Mouse (Mus musculus): Measurements from ENCODE around the gene Srsf1. TPM values are rescaled to one million over a fixed set of nuclear protein-coding genes. Genes with fewer than 3 reads are reported as not detected.

The Srsf1 gene
- polyA plus RNA-seq, 1 experiment: 344 TPM

DNA sequence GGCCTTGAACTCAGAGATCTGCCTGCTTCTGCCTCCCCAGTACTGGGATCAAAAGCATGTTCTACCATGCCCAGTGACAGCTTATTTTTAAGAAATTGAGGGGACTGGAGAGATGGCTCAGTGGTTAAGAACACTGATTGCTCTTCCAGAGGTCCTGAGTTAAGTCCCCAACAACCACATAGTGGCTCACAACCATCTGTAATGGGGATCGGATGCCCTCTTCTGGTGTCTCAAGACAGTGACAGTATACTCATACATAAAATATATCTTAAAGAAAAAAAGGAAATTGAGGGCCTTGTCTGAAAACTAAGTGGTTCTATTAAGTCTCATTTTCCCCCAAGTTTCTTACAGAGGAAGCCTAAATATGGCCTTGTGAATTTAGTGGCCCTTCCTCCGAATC is 10.6 kb downstream of the Srsf1 start:
- no peak for TF ChIP-seq GATA1 (IDR thresholded peaks at IDR 0.05; ENCODE audit: low read length)

DNA sequence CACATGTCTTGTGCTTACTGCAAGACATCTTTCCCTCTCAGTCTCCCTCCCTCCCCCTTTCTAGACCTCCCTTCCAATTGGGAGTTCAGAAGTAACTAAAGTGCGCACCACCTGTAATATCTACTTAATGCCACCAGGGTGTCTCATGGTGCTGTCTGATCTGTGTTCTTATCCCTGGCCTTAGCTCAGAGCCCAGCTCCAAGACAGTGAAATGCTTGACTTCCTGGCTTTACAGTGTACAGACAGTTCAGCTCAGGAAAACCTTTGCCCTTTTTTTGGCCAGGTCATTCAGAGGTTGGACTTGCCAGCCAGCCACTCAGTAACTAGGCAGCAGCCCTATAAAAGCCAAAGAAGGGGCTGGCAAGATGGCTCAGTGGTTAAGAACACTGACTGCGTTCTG is 12.0 kb downstream of the Srsf1 start:
- TF ChIP-seq GATA1 (IDR thresholded peaks at IDR 0.05; ENCODE audit: low read length): no peak

DNA sequence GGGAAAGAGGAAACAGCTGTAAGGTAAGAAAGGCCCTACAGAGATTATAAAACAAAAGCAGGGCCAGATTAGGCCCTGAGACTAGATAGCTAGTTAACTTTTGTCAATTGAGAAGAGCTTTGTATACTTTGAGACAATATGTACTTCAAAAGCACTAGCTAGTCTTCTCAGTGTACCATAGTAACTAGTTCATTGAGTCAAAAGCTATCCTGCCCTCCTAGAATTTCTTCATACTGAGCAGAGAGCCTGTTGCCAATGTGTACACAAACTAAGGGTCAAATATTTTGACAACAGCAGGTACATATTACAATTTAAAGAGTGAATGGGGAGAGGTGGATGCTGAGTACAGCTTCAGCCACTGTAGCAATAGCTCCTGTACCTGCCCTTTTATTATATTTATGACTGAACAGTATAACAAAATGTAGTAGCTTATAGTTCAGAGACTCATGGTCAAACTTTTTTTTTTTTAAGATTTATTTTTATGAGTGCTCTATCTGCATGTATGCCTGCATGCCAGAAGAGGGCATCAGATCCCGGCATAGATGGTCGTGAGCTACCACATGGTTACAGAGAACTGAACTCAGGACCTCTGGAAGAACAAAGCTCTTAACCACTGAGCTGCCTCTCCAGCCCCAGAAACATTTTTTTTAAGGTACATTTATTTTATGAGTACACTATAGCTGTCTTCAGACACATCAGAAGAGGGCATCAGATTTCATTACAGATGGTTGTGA is 14.9 kb downstream of the Srsf1 start:
- no peak for TF ChIP-seq GATA1 (IDR thresholded peaks at IDR 0.05; ENCODE audit: low read length)

DNA sequence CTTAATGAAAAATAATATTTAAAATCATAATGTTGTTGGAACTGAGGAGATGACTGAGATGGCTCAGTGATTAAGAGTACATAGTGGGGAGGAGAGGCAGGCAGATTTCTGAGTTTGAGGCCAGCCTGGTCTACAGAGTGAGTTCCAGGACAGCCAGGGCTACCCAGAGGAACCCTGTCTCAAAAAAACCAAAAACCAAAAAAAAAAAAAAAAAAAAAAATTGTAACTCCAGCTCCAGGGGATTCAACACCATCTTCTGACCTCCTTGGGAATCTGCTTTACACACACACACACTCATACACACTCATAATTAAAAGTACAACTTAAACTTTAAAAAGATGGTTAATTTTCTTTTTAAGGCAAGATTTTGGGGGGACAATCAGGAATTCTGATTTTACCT is 18.6 kb downstream of the Srsf1 start:
- TF ChIP-seq GATA1 (IDR thresholded peaks at IDR 0.05; ENCODE audit: low read length): no peak

DNA sequence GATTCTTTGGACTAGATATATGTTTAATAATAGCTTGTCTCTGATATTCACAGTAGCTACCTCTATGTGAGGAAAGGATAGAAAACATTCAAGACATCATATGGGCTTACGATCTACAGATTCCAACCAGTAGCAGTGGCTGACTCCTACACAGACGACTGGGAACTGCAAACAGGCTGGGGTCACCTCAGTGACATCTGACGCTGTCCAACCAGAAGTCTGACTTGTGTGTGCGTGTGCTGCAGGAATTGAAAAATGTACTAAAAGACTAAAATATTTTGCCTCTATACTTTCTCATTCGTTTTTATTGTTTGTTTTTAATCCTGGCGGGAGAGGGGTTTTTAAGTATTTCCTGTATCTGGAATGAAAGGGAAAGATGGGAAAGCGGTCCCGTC is 20.0 kb downstream of the Srsf1 start:
- TF ChIP-seq GATA1 (IDR thresholded peaks at IDR 0.05; ENCODE audit: low read length): no peak

DNA sequence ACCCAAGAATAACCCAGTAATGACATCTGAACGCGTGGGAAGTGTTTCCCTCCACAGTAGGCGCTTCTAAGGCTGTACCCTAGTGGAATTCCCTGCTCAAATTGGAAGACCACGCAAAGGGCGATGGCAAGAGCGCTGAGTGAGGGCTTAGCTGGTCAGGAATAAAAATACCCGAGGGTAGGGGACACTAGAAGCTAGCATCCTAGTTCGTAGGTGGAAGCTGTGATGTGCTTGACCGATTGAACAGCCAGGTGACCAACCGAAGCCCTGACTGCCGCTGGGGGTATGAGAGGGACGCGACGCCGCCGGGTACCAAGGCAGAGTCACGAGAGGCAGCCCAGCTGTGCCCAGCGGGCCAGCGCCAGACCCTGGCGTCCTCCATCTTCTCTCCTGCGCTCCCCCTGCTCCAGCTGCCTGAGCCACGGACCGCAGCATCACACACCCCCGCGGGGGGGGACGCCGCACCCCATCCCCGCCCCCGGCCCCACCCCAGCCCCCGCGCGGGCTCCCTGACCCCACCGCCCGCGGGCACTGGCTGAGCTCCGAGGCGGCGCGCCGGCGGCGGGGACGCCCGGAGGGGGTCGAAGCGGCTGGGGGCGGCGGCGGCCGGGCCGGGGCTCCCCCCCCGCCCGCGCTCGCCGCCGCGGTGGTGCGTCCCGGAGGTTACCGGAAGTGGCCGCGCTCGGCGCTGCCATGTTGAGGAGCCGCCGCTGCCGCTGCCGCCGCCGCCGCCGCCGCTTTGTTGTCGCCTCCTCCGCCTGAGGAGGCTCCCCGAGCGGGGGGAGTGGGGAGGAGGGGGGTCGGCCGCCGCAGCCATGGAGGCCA is 20.6 kb downstream of the Srsf1 start, which contains the start of gene Vezf1:
Gene Vezf1, plus strand, starts transcription at position 694 of the 825 bp plus-strand sequence.
- no peak for TF ChIP-seq GATA1 (IDR thresholded peaks at IDR 0.05; ENCODE audit: low read length)

DNA sequence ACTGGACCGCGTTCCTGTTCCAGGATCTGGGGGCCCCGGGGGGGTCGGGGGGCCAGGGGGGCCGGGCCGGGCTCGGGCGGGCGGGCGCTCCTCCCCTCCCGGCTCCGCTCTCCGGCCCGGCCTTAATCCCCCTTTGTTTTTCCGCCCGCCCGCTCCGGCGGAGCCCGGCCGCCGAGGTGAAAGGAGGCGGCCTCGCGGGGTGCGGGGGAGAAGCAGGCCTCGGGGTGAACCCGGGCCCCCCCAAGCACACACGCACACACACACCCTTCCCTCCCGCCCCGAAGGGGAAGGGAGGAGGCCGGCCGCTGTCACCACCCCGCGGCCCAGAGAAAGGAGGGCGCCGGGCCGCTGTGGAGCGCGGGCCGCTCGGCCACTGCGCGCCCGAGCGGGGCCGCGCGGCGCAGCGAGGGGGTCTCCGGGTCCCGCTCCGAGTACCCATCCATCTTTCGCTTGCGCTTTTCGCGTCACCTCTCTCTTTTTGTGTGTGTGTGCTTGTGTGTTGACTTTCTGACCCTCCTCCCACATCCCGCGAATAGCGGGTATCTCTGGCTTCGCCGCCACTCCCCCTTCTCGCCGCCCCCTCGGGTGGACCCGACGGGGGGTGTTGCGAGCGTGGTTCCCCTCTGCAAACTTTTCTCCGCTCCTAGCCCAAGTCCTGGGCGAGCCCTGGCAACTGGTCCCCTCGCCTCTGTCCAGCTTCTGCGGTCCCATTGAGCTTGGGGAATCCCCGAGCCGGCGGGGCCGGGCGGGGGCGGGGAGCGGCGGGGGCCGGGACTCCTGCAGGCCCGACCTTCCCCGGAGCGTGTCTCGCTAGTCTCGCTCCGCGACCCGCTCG is 21.5 kb downstream of the Srsf1 start:
- TF ChIP-seq GATA1 (IDR thresholded peaks at IDR 0.05; ENCODE audit: low read length): no peak

DNA sequence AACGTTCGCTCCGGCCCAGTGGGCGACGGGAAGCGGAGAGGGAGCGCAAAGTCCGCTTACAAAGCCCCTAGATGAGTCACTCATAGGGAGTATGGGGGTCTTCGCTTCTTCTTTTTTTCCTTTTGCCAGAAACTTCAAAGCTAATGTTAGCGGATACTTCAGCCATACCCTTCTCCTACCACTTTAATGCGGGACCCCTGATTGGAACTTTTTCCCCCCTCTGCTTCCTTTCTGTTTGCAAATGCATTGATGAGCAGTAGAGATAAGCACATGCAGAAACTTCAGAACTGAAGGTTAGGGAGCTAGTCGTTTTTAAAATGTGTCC is 22.0 kb downstream of the Srsf1 start:
- no peak for TF ChIP-seq GATA1 (IDR thresholded peaks at IDR 0.05; ENCODE audit: low read length)

DNA sequence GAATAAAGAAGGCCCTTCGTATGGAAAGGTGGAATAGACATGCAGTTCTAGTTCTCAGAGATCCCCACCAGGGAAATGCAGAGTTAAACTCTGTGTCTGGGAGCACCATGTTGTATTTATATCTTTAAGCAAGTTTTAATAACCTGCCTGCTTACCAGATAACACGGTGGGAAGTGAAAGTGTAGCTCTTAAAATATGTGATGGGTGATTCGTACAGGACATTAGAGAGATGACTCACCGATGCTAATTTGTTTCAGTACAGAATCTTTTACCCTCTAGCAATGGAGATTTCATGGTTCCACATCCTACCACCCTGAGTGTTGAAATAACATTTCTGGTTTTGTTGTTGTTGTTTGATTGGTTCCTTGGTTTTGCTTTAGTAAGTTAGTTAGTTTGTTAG is 23.2 kb downstream of the Srsf1 start:
- TF ChIP-seq GATA1 (IDR thresholded peaks at IDR 0.05; ENCODE audit: low read length): no peak

DNA sequence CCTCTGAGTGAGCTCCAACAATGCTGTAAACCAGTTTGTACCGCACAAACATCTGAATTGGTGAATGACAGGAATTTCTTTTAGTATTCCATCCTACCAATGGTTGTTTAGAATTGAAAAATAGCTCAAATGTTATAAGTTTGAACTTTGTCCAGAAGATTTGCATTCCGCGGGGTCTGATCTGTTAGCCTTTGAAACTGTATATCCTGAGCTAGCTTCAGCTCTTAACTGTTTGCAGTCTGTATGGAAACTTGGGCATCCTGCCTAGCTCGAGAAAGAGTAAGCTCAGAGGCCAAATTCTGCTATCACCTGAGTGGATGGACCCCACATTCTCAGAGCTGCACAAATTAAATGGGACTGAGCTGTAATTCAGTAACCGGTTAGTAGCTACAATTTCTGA is 23.9 kb downstream of the Srsf1 start:
- TF ChIP-seq GATA1 (IDR thresholded peaks at IDR 0.05; ENCODE audit: low read length): no peak

DNA sequence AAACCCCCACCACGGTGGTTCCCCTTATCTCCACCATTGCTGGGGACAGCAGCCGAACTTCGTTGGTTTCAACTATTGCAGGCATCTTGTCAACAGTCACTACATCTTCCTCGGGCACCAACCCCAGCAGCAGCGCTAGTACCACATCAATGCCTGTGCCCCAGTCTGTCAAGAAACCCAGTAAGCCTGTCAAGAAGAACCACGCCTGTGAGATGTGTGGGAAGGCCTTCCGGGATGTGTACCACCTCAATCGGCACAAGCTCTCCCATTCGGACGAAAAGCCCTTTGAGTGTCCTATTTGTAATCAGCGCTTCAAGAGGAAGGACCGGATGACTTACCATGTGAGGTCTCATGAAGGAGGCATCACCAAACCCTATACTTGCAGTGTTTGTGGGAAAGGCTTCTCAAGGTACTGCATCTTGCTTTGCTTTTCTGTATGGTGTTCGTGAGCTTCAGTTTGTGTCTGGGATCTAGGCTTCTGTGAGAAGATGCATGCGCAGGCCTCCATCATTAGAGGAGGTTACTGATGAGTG is 26.2 kb downstream of the Srsf1 start:
- TF ChIP-seq GATA1 (IDR thresholded peaks at IDR 0.05; ENCODE audit: low read length): no peak

DNA sequence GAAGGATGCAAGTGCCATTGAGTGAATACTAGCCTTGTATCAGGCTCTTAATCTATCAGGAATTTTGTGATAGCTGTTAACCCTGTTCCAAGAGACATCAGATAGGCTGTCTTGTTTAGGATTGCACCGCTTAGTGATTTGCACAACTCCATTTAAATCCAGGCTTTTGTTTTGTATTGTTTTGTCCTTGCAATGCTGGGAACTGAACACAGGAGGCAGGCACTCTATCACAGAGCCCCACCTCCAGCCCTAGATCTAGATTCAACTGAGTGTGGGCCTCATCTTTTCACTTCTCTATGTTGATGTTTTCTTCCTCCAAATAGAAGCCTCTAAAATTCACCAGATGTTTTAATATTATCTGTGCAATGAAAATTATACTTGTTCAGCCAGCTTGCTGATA is 28.5 kb downstream of the Srsf1 start:
- no peak for TF ChIP-seq GATA1 (IDR thresholded peaks at IDR 0.05; ENCODE audit: low read length)

DNA sequence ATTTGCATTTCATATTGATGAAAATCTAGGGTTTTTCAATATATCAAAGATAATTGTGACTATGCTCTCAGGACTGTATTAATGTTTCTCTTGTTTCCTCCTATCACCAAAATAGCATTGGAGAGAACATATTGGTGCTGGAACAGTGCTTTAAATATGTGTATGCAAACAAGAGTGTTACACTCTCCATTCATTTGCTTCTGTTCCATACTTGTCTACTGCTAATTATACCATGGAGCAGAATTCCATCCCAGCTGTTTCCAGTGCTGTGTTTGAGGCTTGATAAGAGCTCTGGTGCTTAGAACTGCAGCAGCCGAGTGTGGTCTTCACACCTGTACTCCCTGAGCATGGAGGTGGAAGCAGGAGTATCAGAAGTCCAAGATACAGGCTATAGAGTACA is 29.2 kb downstream of the Srsf1 start:
- TF ChIP-seq GATA1 (IDR thresholded peaks at IDR 0.05; ENCODE audit: low read length): no peak

DNA sequence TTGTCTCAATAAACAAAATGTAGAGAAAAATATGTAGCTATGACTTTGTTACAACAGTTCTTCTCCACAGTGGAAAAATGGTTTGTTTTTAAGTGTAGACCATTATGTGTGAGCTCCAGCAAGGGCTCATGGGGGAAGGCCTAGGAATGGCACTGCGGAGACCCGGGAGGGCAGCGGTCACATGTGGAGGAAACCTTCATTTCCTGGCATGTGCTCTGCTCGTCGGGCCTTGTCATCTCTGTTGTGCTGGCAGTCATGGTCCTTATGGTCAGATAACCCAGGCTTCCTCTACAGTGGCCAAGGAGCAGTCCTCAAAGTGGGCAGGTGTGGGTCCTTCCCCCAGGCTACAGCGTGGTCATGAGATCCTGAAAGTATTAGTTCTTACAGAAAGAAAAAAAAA is 36.5 kb downstream of the Srsf1 start:
- TF ChIP-seq GATA1 (IDR thresholded peaks at IDR 0.05; ENCODE audit: low read length): no peak

DNA sequence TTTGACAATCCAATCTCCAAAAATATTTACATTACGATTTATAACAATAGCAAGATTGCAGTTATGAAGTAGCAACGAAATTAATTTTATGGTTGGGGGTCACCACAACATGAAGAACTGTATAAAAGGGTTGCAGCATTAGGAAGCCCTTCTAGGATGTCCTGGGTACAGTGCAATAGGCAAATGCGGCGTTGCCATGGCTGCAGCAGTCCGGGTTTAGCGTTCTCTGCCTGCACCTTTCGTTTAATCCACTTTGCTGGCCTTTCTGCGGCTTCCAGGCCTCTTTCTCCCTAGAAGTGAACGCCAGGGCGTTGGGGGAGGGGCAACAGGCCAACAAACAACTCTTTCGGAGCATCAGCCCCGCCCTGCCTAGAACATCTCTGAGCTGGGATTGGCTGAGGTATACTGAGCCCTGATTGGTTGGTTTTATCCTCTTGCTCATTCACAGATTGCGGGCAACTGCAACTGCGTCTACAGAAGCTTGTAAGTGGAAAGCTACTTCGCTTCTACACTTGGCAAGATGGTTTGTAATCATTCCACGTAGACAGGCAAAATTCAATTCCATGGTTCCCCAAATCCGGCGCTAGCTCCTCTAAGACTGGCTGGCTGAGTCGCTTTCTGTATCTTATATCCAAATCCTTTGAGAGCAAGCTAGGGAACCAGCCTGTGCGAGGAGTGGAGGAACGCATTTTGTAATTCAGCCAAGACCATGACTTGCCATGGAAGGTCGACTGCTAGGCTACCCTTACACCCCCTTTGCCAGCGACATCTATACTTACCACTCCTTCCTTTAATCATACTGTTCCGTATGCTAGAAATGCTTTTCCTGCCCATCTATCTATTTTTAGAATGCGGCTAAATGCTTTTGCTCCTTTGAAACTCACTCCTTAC is 39.8 kb downstream of the Srsf1 start:
- no peak for TF ChIP-seq GATA1 (IDR thresholded peaks at IDR 0.05; ENCODE audit: low read length)
